8 mouse cellular contexts compared by ENCODE assay signal in the genomic region with DNA sequence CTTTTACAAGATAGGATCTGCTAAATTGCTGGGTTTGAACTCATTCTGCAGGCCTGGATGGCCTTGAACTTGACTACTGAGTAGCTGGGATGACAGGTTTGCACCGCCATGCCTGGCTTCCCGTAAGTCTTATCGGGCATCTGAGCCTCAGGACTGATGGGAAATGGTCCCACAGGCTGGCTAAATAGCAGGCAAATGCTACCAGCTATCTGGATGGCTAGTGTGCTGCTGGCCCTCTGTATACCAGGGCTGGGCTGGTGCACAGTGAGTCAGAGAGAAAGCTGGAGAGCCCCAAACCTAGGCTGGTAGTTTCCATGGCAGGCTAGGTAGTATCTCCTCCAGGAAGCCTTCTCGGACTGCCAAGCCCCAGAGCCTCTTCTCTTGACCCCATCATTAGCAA. TPM values are rescaled to one million over a fixed set of nuclear protein-coding genes. Genes with fewer than 3 reads are reported as not detected.
A peak's percentile ranks its signal among the peaks of the same experiment; 100 is the strongest.
DNase-seq lines count a peak whose midpoint lies in the region; ATAC-seq lines count a peak whose summit lies in the region.
"Had no signal": no experiment of that assay in that cellular context is flagged by ENCODE, and none has a peak within 500 bp of the region (broad histone marks: within the 10 kb centered on the region; RNA-seq: fewer than 3 reads in every experiment).

No protein-coding gene starts in this region.

- no peak for DNase-seq in lung, postnatal 10 days
- no peak for DNase-seq in limb, embryonic 10.5 days (ENCODE audit: low spot score)
- DNase-seq in urinary bladder, postnatal 4 days (ENCODE audit: low spot score in 2 of 2): no peak
- no peak for DNase-seq in cerebellum, adult 11 months

- no peaks in the 10 kb centered on the region for H3K27me3 ChIP-seq in lung, embryonic 16.5 days (ENCODE audit: control insufficient read depth, insufficient read depth, low read depth, low read length)
- H3K27me3 ChIP-seq in forebrain, embryonic 15.5 days: no peaks in the 10 kb centered on the region
- H3K27me3 ChIP-seq in limb, embryonic 10.5 days (ENCODE audit: low read depth, poor library complexity, severe bottlenecking): no peaks in the 10 kb centered on the region
- no peaks in the 10 kb centered on the region for H3K27me3 ChIP-seq in neural tube, embryonic 13.5 days
- H3K27me3 ChIP-seq: lung, embryonic 15.5 days had no signal

- H3K9ac ChIP-seq in lung, embryonic 16.5 days (ENCODE audit: low read length): no peak overlapping the region
- H3K9ac ChIP-seq in forebrain, embryonic 15.5 days (replicated peaks): peak overlapping the region; percentile 100; the same call in 1 of the 2 replicates
- peak overlapping the region; percentile 100 for H3K9ac ChIP-seq in neural tube, embryonic 13.5 days
- H3K9ac ChIP-seq: lung, embryonic 15.5 days had no signal

- H3K9me3 ChIP-seq in lung, embryonic 16.5 days (ENCODE audit: control insufficient read depth, low read length): no peaks in the 10 kb centered on the region
- no peaks in the 10 kb centered on the region for H3K9me3 ChIP-seq in forebrain, embryonic 15.5 days
- no peaks in the 10 kb centered on the region for H3K9me3 ChIP-seq in limb, embryonic 10.5 days (replicated peaks)
- H3K9me3 ChIP-seq in neural tube, embryonic 13.5 days: no peaks in the 10 kb centered on the region
- H3K9me3 ChIP-seq: lung, embryonic 15.5 days had no signal

- no peak for ATAC-seq in lung, embryonic 16.5 days (ENCODE audit: low read depth)
- ATAC-seq in forebrain, embryonic 15.5 days (replicated peaks): no peak
- no peak for ATAC-seq in neural tube, embryonic 13.5 days (ENCODE audit: low read depth)

- 84% methylated on average over 4 of the region's 4 CpGs for WGBS in lung, embryonic 16.5 days
- 69% methylated on average over 4 of the region's 4 CpGs for WGBS in forebrain, embryonic 15.5 days
- 90% methylated on average over 4 of the region's 4 CpGs for WGBS in limb, embryonic 10.5 days
- 82% methylated on average over 4 of the region's 4 CpGs for WGBS in neural tube, embryonic 13.5 days

- peak overlapping the region; percentile 45; the same call in 1 of the 2 replicates for H3K27ac ChIP-seq in lung, embryonic 16.5 days (ENCODE audit: low read length)
- H3K27ac ChIP-seq in forebrain, embryonic 15.5 days (replicated peaks): peak overlapping the region; percentile 94
- peak overlapping the region; percentile 16; the same call in 1 of the 2 replicates for H3K27ac ChIP-seq in limb, embryonic 10.5 days
- H3K27ac ChIP-seq in neural tube, embryonic 13.5 days (replicated peaks): peak overlapping the region; percentile 46

- no peak overlapping the region for H3K4me3 ChIP-seq in lung, embryonic 16.5 days (ENCODE audit: low read length)
- peak overlapping the region; percentile 94 for H3K4me3 ChIP-seq in forebrain, embryonic 15.5 days
- peak overlapping the region; percentile 4; the same call in 1 of the 2 replicates for H3K4me3 ChIP-seq in limb, embryonic 10.5 days
- H3K4me3 ChIP-seq in neural tube, embryonic 13.5 days: peak overlapping the region; percentile 99
- H3K4me3 ChIP-seq: lung, embryonic 15.5 days had no signal

- H3K4me1 ChIP-seq in lung, embryonic 16.5 days (replicated peaks; ENCODE audit: control insufficient read depth, insufficient read depth, low read length): peaks cover 58% of the 10 kb centered on the region
- H3K4me1 ChIP-seq in forebrain, embryonic 15.5 days: peaks cover 80% of the 10 kb centered on the region
- H3K4me1 ChIP-seq in limb, embryonic 10.5 days: peaks cover 86% of the 10 kb centered on the region
- H3K4me1 ChIP-seq in neural tube, embryonic 13.5 days (replicated peaks): peaks cover 85% of the 10 kb centered on the region

- H3K36me3 ChIP-seq in lung, embryonic 16.5 days (ENCODE audit: control insufficient read depth, insufficient read depth, low read length): no peaks in the 10 kb centered on the region
- H3K36me3 ChIP-seq in forebrain, embryonic 15.5 days: peaks cover 10% of the 10 kb centered on the region
- peaks cover 59% of the 10 kb centered on the region for H3K36me3 ChIP-seq in limb, embryonic 10.5 days
- peaks cover 26% of the 10 kb centered on the region for H3K36me3 ChIP-seq in neural tube, embryonic 13.5 days
- H3K36me3 ChIP-seq: lung, embryonic 15.5 days had no signal

- no peak overlapping the region for H3K4me2 ChIP-seq in lung, embryonic 16.5 days (ENCODE audit: low read depth, low read length)
- peak overlapping the region; percentile 78 for H3K4me2 ChIP-seq in forebrain, embryonic 15.5 days (replicated peaks)
- peak overlapping the region; percentile 100 for H3K4me2 ChIP-seq in neural tube, embryonic 13.5 days

RNA-seq across cellular contexts. Expression of a gene that starts 3.4 kb away (rescaled TPM):
- 27.9 and 29.4 TPM in 2 replicates for polyA plus RNA-seq in lung, embryonic 16.5 days (2015; fragmentation: Nextera tagmentation; extraction: Ambion mirVana)
- polyA plus RNA-seq in forebrain, embryonic 15.5 days (2015; fragmentation: Nextera tagmentation; extraction: Ambion mirVana): 78.9 and 85.5 TPM in 2 replicates
- polyA plus RNA-seq in limb, embryonic 10.5 days (2016; fragmentation: Nextera tagmentation; extraction: Ambion mirVana): 36.6 and 47.0 TPM in 2 replicates
- polyA plus RNA-seq in neural tube, embryonic 13.5 days (2015; fragmentation: Nextera tagmentation; extraction: Ambion mirVana): 68.5 and 72.3 TPM in 2 replicates

RNA-seq across cellular contexts. Expression of a gene that starts 38.3 kb away (rescaled TPM):
- polyA plus RNA-seq in lung, embryonic 16.5 days (2015; fragmentation: Nextera tagmentation; extraction: Ambion mirVana): 24.9 and 25.8 TPM in 2 replicates
- 25.7 and 28.8 TPM in 2 replicates for polyA plus RNA-seq in forebrain, embryonic 15.5 days (2015; fragmentation: Nextera tagmentation; extraction: Ambion mirVana)
- polyA plus RNA-seq in limb, embryonic 10.5 days (2016; fragmentation: Nextera tagmentation; extraction: Ambion mirVana): 4.3 and 5.8 TPM in 2 replicates
- 17.6 and 20.6 TPM in 2 replicates for polyA plus RNA-seq in neural tube, embryonic 13.5 days (2015; fragmentation: Nextera tagmentation; extraction: Ambion mirVana)

RNA-seq across cellular contexts. Expression of a gene that starts 56.7 kb away (rescaled TPM):
- polyA plus RNA-seq in lung, embryonic 16.5 days (2015; fragmentation: Nextera tagmentation; extraction: Ambion mirVana): 20.9 and 21.5 TPM in 2 replicates
- 22.2 and 25.1 TPM in 2 replicates for polyA plus RNA-seq in forebrain, embryonic 15.5 days (2015; fragmentation: Nextera tagmentation; extraction: Ambion mirVana)
- 24.2 and 24.9 TPM in 2 replicates for polyA plus RNA-seq in limb, embryonic 10.5 days (2016; fragmentation: Nextera tagmentation; extraction: Ambion mirVana)
- 22.9 and 24.1 TPM in 2 replicates for polyA plus RNA-seq in neural tube, embryonic 13.5 days (2015; fragmentation: Nextera tagmentation; extraction: Ambion mirVana)

RNA-seq across cellular contexts. Expression of a gene that starts 59.4 kb away (rescaled TPM):
- polyA plus RNA-seq in lung, embryonic 16.5 days (2015; fragmentation: Nextera tagmentation; extraction: Ambion mirVana): 24.4 TPM in 2 replicates
- polyA plus RNA-seq in forebrain, embryonic 15.5 days (2015; fragmentation: Nextera tagmentation; extraction: Ambion mirVana): 26.3 and 28.2 TPM in 2 replicates
- 21.8 and 22.2 TPM in 2 replicates for polyA plus RNA-seq in limb, embryonic 10.5 days (2016; fragmentation: Nextera tagmentation; extraction: Ambion mirVana)
- polyA plus RNA-seq in neural tube, embryonic 13.5 days (2015; fragmentation: Nextera tagmentation; extraction: Ambion mirVana): 23.5 and 25.8 TPM in 2 replicates

Comparison
In these comparisons a context has a peak if more than half of its experiments do, and no peak if none do; other contexts are left out.
1. H3K27ac ChIP-seq: peak in every context shown above with its lines; median percentile 94 in forebrain, embryonic 15.5 days; 46 in neural tube, embryonic 13.5 days; 45 in lung, embryonic 16.5 days; 16 in limb, embryonic 10.5 days.